Mouse (Mus musculus): Measurements from ENCODE around the gene Hist1h2bl. TPM values are rescaled to one million over a fixed set of nuclear protein-coding genes. Genes with fewer than 3 reads are reported as not detected.
"Not testable (repeated sequence)": the region's sequence is repeated elsewhere in the genome, so short reads cannot be mapped to it uniquely, and the experiment has no call there.

The Hist1h2bl gene
- total and polyA plus RNA-seq, 3 experiments = 2.1 to 1,351 (median 900) TPM

DNA sequence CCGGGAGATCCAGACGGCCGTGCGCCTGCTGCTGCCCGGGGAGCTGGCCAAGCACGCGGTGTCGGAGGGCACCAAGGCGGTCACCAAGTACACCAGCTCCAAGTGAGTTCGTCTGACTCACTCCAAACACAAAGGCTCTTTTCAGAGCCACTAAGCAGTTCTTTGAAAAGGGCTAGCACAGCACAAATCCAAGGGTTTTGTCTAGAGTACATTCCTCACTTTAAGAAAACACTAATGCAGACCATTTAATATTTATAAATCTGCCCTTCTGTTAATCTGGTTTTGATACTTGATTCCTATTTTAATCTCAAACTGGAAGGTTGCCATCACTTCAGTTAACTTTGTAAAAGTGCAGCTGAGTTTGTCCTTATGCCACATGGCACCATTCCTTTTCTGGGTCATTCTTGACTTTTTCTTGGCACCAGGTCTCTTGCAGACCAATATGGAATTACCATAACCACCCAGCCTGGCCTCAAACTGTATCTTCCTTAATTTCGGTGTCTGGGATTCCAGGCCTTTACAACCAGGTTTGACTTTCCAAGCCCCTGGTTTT lies 6.5 kb upstream of the Hist1h2bl start:
- TF ChIP-seq CTCF (IDR thresholded peaks at IDR 0.05; ENCODE audit: low read depth, low read length) (no peak), POLR2AphosphoS5 (IDR thresholded peaks at IDR 0.05; ENCODE audit: insufficient replicate concordance, low read depth, low read length) (peak; percentile 81; the same call in 1 of the 2 replicates), TAL1 (conservative IDR thresholded peaks at IDR 0.05; ENCODE audit: low read depth, low read length) (no peak), GATA2 (IDR thresholded peaks at IDR 0.05; ENCODE audit: borderline replicate concordance, low read depth, low read length) (no peak), GATA1 (IDR thresholded peaks at IDR 0.05; ENCODE audit: borderline replicate concordance, low read length) (no peak)
- DNase-seq (ENCODE audit: low spot score) = no peak
- Histone ChIP-seq H3K4me1 (ENCODE audit: insufficient read depth, low read depth, low read length) (peaks cover 20% of the 10 kb centered on the region), H3K36me3 (replicated peaks) (no peaks in the 10 kb centered on the region), H3K4me3 (ENCODE audit: low read depth, low read length) (peak overlapping the region; percentile 67; the same call in 1 of the 2 replicates), H3K9me3 (replicated peaks) (peaks cover 4% of the 10 kb centered on the region; the same call in 1 of the 2 replicates), H3K27me3 (ENCODE audit: insufficient read depth, low read length) (no peaks in the 10 kb centered on the region)
- ATAC-seq (ENCODE audit: extremely low read depth, insufficient number of reproducible peaks, low FRiP score, poor library complexity, severe bottlenecking) = no peak

DNA sequence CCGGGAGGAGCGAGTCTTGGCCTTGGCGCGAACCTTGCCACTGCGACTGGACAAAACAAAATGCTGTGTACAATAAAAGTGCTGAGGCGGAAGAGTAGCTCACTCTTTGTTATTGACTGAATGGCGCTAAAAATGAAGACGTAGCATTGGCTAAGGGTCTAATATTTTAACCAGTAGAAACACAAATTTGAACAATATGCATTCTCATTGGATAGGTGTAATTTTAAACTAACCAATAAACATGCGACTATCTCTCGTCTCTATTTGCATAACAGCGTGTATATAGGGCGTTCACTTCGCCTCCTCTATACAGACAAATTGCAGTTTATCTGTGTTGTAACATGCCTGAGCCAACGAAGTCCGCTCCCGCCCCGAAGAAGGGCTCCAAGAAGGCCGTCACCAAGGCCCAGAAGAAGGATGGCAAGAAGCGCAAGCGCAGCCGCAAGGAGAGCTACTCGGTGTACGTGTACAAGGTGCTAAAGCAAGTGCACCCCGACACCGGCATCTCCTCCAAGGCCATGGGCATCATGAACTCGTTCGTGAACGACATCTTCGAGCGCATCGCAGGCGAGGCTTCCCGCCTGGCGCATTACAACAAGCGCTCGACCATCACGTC lies 5.9 kb upstream of the Hist1h2bl start, which contains the start of gene Hist1h2bm:
Gene Hist1h2bm (plus strand): TSS at position 288 of the 616 bp plus-strand sequence.
- H3K4me1 ChIP-seq (ENCODE audit: insufficient read depth, low read depth, low read length) = peaks cover 23% of the 10 kb centered on the region
- DNase-seq (ENCODE audit: low spot score) (peak; percentile 78), ATAC-seq (ENCODE audit: extremely low read depth, insufficient number of reproducible peaks, low FRiP score, poor library complexity, severe bottlenecking) (peak; percentile 82)
- not testable (repeated sequence) for H3K9me3 ChIP-seq (replicated peaks); H3K36me3 ChIP-seq (replicated peaks); H3K27me3 ChIP-seq (ENCODE audit: insufficient read depth, low read length)
- peak within 1 kb of the TSS; percentile 67; the same call in 1 of the 2 replicates for H3K4me3 ChIP-seq (ENCODE audit: low read depth, low read length)
- TF ChIP-seq POLR2AphosphoS5 (IDR thresholded peaks at IDR 0.05; ENCODE audit: insufficient replicate concordance, low read depth, low read length) = peak; percentile 98

DNA sequence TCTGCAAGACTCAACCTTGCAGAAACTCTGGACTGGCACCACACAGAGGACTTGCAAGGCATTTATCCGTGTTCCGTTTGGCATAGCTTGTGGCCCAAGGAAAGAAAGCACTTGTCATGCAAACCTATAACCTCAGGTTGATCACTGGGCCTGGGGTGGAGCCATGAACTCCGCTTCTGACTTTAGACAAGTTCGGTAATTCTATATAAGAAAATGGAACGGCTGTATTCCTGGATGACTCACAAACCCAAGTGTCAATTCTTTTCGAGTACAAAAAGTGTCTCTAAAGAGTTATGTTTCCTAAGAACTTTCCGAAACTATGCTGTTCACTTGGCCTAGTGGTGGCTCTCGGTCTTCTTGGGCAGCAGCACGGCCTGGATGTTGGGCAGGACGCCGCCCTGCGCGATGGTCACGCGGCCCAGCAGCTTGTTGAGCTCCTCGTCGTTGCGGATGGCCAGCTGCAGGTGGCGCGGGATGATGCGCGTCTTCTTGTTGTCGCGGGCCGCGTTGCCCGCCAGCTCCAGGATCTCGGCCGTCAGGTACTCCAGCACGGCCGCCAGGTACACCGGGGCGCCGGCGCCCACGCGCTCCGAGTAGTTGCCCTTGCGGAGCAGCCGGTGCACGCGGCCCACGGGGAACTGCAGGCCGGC lies 5.3 kb upstream of the Hist1h2bl start:
- not testable (repeated sequence) for H3K36me3 ChIP-seq (replicated peaks); H3K27me3 ChIP-seq (ENCODE audit: insufficient read depth, low read length); H3K9me3 ChIP-seq (replicated peaks); DNase-seq (ENCODE audit: low spot score); ATAC-seq (ENCODE audit: extremely low read depth, insufficient number of reproducible peaks, low FRiP score, poor library complexity, severe bottlenecking)
- Histone ChIP-seq H3K4me1 (ENCODE audit: insufficient read depth, low read depth, low read length) (peaks cover 26% of the 10 kb centered on the region), H3K4me3 (ENCODE audit: low read depth, low read length) (peak overlapping the region; percentile 67; the same call in 1 of the 2 replicates)

DNA sequence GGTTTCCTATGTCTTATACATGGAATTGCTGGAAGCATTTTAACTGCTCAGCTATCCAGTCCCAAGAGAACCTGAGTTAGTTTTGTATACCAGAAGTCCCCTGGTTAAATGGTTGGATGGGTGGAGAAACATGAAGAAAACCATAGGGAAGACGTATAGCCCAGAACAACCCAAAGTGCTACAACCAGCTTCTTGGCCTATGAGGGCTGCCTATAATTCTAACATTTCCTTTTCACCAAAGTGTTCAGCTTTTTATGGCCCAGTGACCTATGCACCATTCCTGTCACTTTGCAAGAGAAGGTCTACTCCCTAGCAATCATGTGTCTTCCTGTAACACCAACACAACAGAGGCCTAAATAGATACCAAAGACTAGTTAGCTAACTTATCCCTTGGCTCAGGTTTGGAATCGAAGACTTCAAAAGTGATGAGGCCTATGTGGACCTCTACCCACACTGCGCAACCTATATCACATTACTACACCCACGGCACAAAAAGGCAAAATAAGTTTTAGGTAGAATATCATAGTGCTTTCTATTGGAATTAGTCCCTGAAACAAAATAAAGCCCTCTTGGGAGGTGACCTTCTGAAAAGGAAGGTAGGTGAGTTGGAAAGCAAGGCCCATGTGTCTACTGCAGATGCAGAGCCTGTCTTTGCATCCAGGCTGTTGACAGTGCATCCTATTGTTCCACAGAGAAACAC lies 2.6 kb upstream of the Hist1h2bl start:
- no peaks in the 10 kb centered on the region for H3K36me3 ChIP-seq (replicated peaks)
- no peak for DNase-seq (ENCODE audit: low spot score)
- no peak for ATAC-seq (ENCODE audit: extremely low read depth, insufficient number of reproducible peaks, low FRiP score, poor library complexity, severe bottlenecking)
- peak; percentile 96; the same call in 1 of the 2 replicates for TF ChIP-seq POLR2AphosphoS5 (IDR thresholded peaks at IDR 0.05; ENCODE audit: insufficient replicate concordance, low read depth, low read length)
- no peak for TF ChIP-seq TAL1 (conservative IDR thresholded peaks at IDR 0.05; ENCODE audit: low read depth, low read length)
- TF ChIP-seq GATA1 (IDR thresholded peaks at IDR 0.05; ENCODE audit: borderline replicate concordance, low read length) = no peak
- H3K4me1 ChIP-seq (ENCODE audit: insufficient read depth, low read depth, low read length) = peaks cover 41% of the 10 kb centered on the region
- peak overlapping the region; percentile 56 for H3K4me3 ChIP-seq (ENCODE audit: low read depth, low read length)
- no peaks in the 10 kb centered on the region for H3K9me3 ChIP-seq (replicated peaks)
- no peaks in the 10 kb centered on the region for H3K27me3 ChIP-seq (ENCODE audit: insufficient read depth, low read length)

DNA sequence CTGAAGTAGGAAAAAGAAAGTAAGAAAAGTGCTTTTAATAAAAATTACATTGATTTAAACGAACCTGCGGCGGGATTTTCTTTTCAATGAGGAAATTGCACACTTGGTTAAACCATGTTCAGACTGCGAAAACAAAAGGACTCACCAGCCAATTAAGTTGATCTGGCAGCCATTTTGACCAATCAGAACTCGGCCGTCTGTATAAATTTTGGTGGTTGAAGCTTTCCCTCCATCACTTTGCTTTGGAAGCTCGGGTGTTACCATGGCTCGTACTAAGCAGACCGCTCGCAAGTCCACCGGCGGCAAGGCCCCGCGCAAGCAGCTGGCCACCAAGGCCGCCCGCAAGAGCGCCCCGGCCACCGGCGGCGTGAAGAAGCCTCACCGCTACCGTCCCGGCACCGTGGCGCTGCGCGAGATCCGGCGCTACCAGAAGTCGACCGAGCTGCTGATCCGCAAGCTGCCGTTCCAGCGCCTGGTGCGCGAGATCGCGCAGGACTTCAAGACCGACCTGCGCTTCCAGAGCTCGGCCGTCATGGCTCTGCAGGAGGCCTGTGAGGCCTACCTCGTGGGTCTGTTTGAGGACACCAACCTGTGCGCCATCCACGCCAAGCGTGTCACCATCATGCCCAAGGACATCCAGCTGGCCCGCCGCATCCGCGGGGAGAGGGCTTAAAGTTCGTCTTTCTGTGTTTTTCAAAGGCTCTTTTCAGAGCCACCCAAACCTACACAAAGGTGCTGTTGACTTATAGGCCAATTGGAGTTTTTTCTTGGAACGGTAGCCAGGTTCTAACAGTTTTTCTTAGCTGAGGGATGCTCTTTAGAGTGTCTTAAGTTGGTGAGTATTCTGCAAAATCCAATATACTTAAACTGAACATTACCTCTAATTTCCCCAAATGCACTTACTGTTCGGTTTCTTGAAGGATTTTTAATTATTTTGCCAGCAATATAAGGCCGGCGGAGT lies 1.7 kb upstream of the Hist1h2bl start, which contains the start of gene Hist1h3h:
Gene Hist1h3h (plus strand): TSS at position 263 of the 961 bp plus-strand sequence.
- Histone ChIP-seq H3K4me1 (ENCODE audit: insufficient read depth, low read depth, low read length) (peaks cover 41% of the 10 kb centered on the region), H3K4me3 (ENCODE audit: low read depth, low read length) (peak within 1 kb of the TSS; percentile 68)
- ATAC-seq (ENCODE audit: extremely low read depth, insufficient number of reproducible peaks, low FRiP score, poor library complexity, severe bottlenecking) (peak; percentile 9; the same call in 1 of the 2 replicates), DNase-seq (ENCODE audit: low spot score) (peak; percentile 78)
- H3K9me3 ChIP-seq (replicated peaks); H3K27me3 ChIP-seq (ENCODE audit: insufficient read depth, low read length); H3K36me3 ChIP-seq (replicated peaks): not testable (repeated sequence)
- TF ChIP-seq POLR2AphosphoS5 (IDR thresholded peaks at IDR 0.05; ENCODE audit: insufficient replicate concordance, low read depth, low read length) = peak; percentile 71; the same call in 1 of the 2 replicates

Measured in G1E (cell line).